Mouse (Mus musculus) spleen, adult 18-20 months (tissue): ENCODE measurements around the gene Tpp2.
"Not testable (repeated sequence)": the region's sequence is repeated elsewhere in the genome, so short reads cannot be mapped to it uniquely, and the experiment has no call there.

Experiments
- DNase-seq, 2 experiments: peaks; one replicate each; pipeline ENCODE4 v3.0.0; 2022; ENCODE audit warnings: mixed read lengths in 2 of 2

Tpp2 gene

DNA sequence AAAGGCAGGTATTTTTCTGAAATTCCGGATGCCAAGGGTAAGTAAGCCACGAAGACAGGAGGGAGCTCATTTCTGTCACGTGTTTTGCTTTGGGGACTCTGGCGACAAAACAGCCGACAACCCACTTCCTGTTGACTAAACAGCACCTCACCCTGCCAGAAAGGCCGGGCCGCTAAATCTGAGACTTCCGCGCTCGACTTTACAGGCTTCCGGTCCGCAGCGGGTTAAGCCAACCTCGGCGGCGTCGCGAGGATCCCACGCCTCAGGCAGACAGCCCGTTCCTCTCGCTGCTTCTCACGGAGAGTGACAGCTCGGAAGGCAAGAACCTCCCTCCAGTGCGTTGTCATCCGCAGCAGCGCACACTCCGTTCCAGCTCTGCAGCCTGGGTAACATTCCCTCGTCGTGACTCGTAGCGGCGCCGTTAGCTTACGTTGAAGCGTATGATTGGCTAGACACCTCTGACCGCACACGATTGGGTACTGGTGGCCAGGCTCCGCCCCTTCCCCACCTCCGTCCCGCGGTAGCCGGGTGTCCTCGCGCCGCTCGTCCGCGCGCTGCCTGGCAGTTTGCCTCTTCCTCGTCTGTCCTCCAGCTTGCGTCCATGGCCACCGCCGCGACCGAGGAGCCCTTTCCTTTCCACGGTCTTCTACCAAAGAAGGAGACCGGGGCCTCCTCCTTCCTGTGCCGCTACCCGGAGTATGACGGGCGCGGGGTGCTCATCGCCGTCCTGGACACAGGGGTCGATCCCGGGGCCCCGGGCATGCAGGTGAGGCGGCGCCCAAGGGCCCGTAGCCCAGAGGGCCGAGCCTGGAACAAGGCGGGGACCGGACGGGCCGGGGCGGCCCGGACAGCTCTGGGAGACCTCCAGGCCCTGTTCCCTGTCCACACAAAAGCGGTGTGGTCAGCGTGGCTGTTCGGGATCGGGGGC, at the start of gene Tpp2:
Gene Tpp2, plus strand, starts transcription at position 160 of the 928 bp plus-strand sequence.
- DNase-seq = peak; percentile 87

DNA sequence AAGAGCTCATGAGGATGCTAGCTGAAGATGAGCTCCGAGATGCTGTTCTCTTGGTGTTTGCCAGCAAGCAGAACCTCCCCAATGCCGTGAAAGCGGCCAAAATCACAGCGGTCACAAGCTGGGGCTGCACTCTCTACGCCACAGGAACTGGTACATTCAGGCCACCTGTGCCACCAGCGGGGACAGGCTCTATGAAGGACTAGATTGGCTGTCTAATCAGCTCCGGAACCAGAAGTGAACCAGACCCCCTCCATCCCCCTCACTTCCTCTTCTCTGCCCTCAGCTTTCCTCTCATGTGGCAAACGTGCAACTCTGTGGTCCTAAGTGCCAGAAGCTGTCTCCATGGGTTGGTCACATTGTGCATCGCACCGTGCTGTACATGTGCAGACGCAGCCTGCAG, 45.1 kb upstream of the Tpp2 start:
- not testable (repeated sequence) for DNase-seq

- no peak for DNase-seq
Measured at GRCm38 (mm10) chr1:43895742-43896141, 37.7 kb upstream of the Tpp2 start.

GRCm38 (mm10) chr1:43897131-43897530, 36.3 kb upstream of the Tpp2 start:
- DNase-seq = no peak

DNA sequence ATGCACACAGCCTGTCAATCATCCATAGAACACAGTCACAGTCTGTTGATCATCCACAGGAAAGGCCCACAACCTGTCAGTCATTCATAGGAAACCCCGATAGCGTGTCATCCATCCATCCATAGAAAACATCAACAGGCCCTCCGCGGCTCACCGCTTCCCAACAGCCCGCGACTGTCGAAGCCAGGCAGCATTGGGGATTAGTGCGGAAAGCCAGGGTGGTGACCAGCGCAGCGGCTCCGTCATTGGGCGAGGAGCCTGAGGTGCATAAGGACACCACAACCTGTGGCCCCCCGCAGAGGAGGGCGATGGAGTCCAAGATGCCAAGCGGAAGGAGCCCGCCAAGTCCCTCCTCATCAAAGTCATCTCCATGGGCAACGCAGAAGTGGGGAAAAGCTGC, 35.5 kb upstream of the Tpp2 start:
- no peak for DNase-seq

- peak; percentile 38 to 71 for DNase-seq
Measured at GRCm38 (mm10) chr1:43898991-43899714, 34.3 kb upstream of the Tpp2 start.

- no peak for DNase-seq
Measured at GRCm38 (mm10) chr1:43902417-43902816, 31.0 kb upstream of the Tpp2 start.

- DNase-seq = no peak
Measured at GRCm38 (mm10) chr1:43902855-43903254, 30.6 kb upstream of the Tpp2 start.

- DNase-seq = no peak
Measured at GRCm38 (mm10) chr1:43915428-43915827, 18.0 kb upstream of the Tpp2 start.

DNA sequence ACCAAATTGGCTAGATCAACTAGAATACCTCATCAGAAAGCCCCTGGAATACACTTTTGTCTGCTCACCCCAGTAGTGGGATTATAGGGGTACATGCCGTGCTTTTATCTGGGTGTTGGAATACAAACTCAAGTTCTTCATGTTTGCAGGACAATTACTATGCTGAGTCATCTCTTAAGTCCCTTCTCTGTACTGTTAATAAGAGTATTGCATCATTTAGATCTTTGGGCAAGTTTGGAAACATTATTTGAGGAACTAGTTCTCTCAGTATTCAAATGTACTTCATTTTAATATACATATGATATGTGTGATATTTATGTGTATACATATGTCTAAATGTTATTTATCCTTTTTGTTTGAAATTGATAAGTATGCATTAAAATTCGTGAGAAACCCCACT, 16.6 kb upstream of the Tpp2 start:
- no peak for DNase-seq

DNA sequence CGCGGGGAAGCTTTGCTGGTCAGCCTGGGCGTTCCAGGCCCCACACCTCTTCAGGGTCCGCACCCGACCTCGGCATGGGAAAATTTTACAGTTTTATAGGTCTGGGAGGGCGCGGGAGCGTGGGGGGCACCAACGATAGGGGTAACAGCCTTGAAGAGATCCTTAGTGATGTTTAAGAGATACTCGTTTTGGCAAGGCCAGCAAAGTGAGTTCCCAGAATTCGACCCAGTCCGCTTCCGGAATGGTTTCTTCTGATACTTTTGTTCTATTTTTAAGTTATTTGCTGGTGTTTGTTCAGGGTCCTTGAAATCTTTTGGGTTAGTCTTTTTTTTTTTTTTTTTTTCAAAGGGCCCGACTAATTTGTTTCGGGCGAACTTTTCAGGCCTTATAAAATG, 966 bp downstream of the Tpp2 start:
- no peak for DNase-seq

DNA sequence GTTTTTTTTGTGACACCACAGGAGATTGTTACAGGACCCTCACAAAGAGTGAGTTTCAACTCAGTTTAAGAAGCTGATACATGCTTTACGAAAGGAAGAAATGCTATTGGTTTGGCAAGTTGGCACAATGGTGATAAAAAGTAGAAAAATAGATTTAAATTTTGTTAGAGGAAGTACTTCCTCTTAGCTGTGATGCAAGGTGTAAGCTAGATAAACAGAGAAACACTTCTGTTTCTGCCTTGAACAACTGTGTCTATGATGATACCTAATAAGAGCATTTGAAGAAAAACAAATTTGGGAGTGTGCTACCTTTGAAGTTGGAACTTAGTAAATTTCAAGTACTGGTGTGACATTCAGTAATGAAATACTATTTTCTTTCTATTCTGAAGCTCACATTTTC, 5.9 kb downstream of the Tpp2 start:
- DNase-seq = no peak

- DNase-seq = no peak
Measured at GRCm38 (mm10) chr1:43941476-43942217, 8.2 kb downstream of the Tpp2 start.

- DNase-seq = no peak
Measured at GRCm38 (mm10) chr1:43942814-43943213, 9.4 kb downstream of the Tpp2 start.

DNA sequence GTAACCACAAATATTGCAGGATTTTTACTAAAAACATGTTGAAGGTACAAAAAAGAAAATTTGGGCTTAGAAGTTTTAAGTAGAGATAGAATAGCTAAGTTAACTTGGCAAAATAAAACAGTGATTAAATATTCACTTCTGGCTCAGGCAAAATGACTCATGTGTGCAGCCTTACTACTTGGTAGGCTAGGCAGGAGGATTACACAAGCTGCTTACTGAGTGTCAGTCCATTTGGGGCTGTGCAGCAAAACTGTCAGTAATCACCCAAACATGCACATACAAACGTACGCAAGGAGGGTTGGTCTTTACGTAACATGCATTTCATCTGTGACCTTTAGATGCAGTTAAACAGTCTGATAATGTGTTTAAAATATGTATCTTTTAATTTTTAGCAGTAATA, 20.2 kb downstream of the Tpp2 start:
- DNase-seq = no peak

GRCm38 (mm10) chr1:43964381-43964780, 30.9 kb downstream of the Tpp2 start:
- no peak for DNase-seq

GRCm38 (mm10) chr1:43966756-43967155, 33.3 kb downstream of the Tpp2 start:
- no peak for DNase-seq

GRCm38 (mm10) chr1:43969361-43969760, 35.9 kb downstream of the Tpp2 start:
- no peak for DNase-seq

GRCm38 (mm10) chr1:43971089-43971488, 37.6 kb downstream of the Tpp2 start:
- no peak for DNase-seq

DNA sequence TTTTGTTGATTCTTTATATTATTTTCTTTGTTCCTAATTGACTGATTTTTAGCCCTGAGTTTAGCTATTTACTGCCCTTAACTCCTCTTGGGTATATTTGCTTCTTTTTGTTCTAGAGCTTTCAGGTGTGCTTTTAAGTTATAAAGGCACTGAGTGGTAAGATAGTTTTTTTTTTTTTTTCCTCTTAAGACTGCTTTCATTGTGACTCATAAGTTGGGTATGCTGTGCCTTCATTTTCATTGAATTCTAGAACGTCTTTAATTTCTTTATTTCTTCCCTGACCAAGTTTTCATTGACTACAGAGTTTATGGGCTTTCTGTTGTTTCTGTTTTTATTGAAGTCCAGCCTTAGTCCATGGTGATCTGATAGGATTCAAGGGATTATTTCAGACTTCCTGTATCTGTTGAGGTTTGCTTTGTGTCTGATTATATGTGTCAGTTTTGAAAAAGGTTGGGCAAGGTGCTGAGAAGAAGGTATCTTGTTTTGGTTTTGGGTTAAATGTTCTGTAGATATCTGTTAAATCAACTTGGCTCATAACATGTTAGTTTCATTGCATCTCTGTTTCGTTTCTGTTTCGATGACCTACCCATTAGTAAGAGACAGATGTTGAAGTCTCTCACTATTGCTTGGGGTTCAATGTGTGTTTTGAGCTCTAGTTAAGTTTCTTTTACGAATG, 63.6 kb downstream of the Tpp2 start:
- no peak for DNase-seq

GRCm38 (mm10) chr1:44004513-44004912, 71.1 kb downstream of the Tpp2 start:
- no peak for DNase-seq

DNA sequence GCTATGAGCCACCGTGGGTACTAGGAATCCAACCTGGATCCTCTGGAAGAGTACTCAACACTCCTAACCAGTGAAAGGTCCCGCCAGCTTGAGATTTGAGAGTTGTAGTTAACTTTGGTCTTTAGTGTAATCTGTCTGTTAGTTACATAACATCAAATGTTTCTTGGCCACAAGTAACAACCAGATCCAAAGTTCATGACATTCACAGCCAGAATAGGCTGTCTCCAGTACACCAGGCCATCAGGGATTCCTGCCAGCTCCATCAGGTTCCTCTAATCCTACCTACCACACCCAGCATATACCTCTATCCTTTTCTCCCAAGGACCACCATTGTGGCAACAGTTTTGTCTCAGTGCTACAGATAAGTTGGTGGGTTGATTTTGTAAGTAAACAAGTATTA, 82.1 kb downstream of the Tpp2 start:
- DNase-seq = no peak

DNA sequence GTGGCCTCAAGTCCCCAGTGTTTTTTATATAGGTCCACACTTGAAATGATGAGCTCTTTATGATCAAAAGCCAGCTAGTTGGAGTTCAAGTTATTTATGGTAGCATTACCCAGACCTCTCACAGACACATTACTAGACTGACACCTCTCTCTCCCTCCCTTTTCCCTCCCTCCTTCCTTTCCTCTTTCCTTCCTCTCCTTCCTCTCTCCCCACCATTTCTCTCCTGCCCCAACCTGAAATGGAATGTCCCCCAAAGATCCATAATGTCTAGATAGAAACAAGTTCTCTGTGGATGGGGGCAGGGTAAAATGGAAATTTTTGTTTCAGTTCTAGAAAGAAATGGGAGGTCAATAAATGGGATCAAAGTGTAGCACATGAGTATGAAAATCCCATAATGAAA, 86.5 kb downstream of the Tpp2 start, which contains the start of gene Mettl21c:
Gene Mettl21c, minus strand, starts transcription at position 101 of the 400 bp plus-strand sequence.
- no peak for DNase-seq
